Mouse (Mus musculus) MEL (cell line): Measurements from ENCODE around the gene Gm10188. TPM values are rescaled to one million over a fixed set of nuclear protein-coding genes. Genes with fewer than 3 reads are reported as not detected.

Experiments used
- DNase-seq: peaks from one replicate; pipeline ENCODE4 v3.0.0; 2011; ENCODE audit warnings: low read depth, low spot score
- H3K27ac ChIP-seq: 2 replicates; pipeline ENCODE4 v1.5.1; 2012; ENCODE audit warnings: low read depth, mild to moderate bottlenecking, control low read depth, low read length, moderate library complexity; ENCODE audit not compliant: control insufficient read depth
- H3K27me3 ChIP-seq, 2 experiments: fragments of 150-350 bp in 1 of 2; sonication (generic) in 1 of 2; 2 replicates each; pipeline ENCODE4 v1.6.1; 2012; ENCODE audit warnings: low read length in 2 of 2, mild to moderate bottlenecking in 2 of 2, improper control_type of control experiment in 1 of 2, moderate library complexity in 1 of 2; ENCODE audit not compliant: insufficient read depth in 2 of 2, control insufficient read depth in 1 of 2
- H3K36me3 ChIP-seq, 2 experiments: 2 replicates each; pipeline ENCODE4 v1.6.1; 2012 to 2014; ENCODE audit warnings: low read length in 2 of 2, improper control_type of control experiment in 1 of 2, inconsistent platforms in 1 of 2, mild to moderate bottlenecking in 1 of 2; ENCODE audit not compliant: insufficient read depth in 2 of 2, control insufficient read depth in 1 of 2
- H3K4me1 ChIP-seq, 2 experiments: fragments of 150-350 bp in 1 of 2; sonication (generic) in 1 of 2; 2 replicates each; pipeline ENCODE4 v1.6.1; 2012; ENCODE audit warnings: low read length in 2 of 2, improper control_type of control experiment in 1 of 2, mild to moderate bottlenecking in 1 of 2; ENCODE audit not compliant: insufficient read depth in 2 of 2, control insufficient read depth in 1 of 2
- H3K4me3 ChIP-seq, 2 experiments: fragments of 150-350 bp in 1 of 2; sonication (generic) in 1 of 2; 2 replicates each; pipeline ENCODE4 v1.5.1; 2012; ENCODE audit warnings: low read depth in 2 of 2, low read length in 2 of 2, mild to moderate bottlenecking in 2 of 2, moderate library complexity in 2 of 2, control low read depth in 1 of 2, improper control_type of control experiment in 1 of 2; ENCODE audit not compliant: control insufficient read depth in 1 of 2, insufficient read depth in 1 of 2
- H3K79me2 ChIP-seq: 2 replicates; pipeline ENCODE4 v1.6.1; 2012; ENCODE audit warnings: mild to moderate bottlenecking, low read length, moderate library complexity; ENCODE audit not compliant: control insufficient read depth, poor library complexity, insufficient read depth
- H3K9ac ChIP-seq: 2 replicates; pipeline ENCODE4 v1.6.1; 2012; ENCODE audit warnings: low read depth, mild to moderate bottlenecking, control low read depth, low read length, moderate library complexity; ENCODE audit not compliant: control insufficient read depth, poor library complexity, severe bottlenecking
- H3K9me3 ChIP-seq: fragments of 150-350 bp; sonication (generic); replicated peaks from 2 replicates; pipeline ENCODE4 v1.6.1; 2012; ENCODE audit warnings: mild to moderate bottlenecking, low read length, improper control_type of control experiment, moderate library complexity; ENCODE audit not compliant: insufficient read depth
- CHD1 ChIP-seq: IDR thresholded peaks from 2 replicates; pipeline ENCODE4 v1.6.1; 2012; ENCODE audit warnings: low read depth, mild to moderate bottlenecking, inconsistent platforms, low read length, improper control_type of control experiment
- CHD2 ChIP-seq: IDR thresholded peaks from 2 replicates; pipeline ENCODE4 v1.6.1; 2011; ENCODE audit warnings: low read length, improper control_type of control experiment
- CTCF ChIP-seq, 3 experiments: IDR thresholded peaks in 2 of 3; conservative IDR thresholded peaks in 1 of 3; 2 replicates each; pipeline ENCODE4 v1.5.1; 2011 to 2012; ENCODE audit warnings: low read length in 3 of 3, low read depth in 2 of 3, mild to moderate bottlenecking in 2 of 3, improper control_type of control experiment in 1 of 3, inconsistent platforms in 1 of 3, mixed read lengths in 1 of 3, moderate library complexity in 1 of 3; ENCODE audit not compliant: control insufficient read depth in 1 of 3, insufficient read depth in 1 of 3, poor library complexity in 1 of 3, severe bottlenecking in 1 of 3
- ELF1 ChIP-seq: IDR thresholded peaks from 2 replicates; pipeline ENCODE4 v1.6.1; 2014; ENCODE audit warnings: low read depth, mild to moderate bottlenecking, inconsistent platforms, low read length, improper control_type of control experiment, moderate library complexity
- ETS1 ChIP-seq: IDR thresholded peaks from 2 replicates; pipeline ENCODE4 v1.6.1; 2012; ENCODE audit warnings: low read depth, mild to moderate bottlenecking, inconsistent platforms, low read length, improper control_type of control experiment, moderate library complexity
- GABPA ChIP-seq: IDR thresholded peaks from 2 replicates; pipeline ENCODE4 v1.6.1; 2012; ENCODE audit warnings: low read depth, mild to moderate bottlenecking, inconsistent platforms, low read length, improper control_type of control experiment, moderate library complexity
- HCFC1 ChIP-seq: IDR thresholded peaks from 2 replicates; pipeline ENCODE4 v1.6.1; 2012; ENCODE audit warnings: low read depth, mild to moderate bottlenecking, inconsistent platforms, low read length, improper control_type of control experiment, moderate library complexity
- JUND ChIP-seq: IDR thresholded peaks from 2 replicates; pipeline ENCODE4 v1.6.1; 2011; ENCODE audit warnings: low read depth, mild to moderate bottlenecking, improper control_type of control experiment, low read length
- KAT2A ChIP-seq: conservative IDR thresholded peaks from 2 replicates; pipeline ENCODE4 v1.6.1; 2012; ENCODE audit warnings: low read depth, low read length, improper control_type of control experiment, inconsistent platforms
- MAX ChIP-seq: IDR thresholded peaks from 2 replicates; pipeline ENCODE4 v1.6.1; 2011; ENCODE audit warnings: low read length, improper control_type of control experiment
- MAZ ChIP-seq: IDR thresholded peaks from 2 replicates; pipeline ENCODE4 v1.6.1; 2012; ENCODE audit warnings: low read depth, mild to moderate bottlenecking, inconsistent platforms, low read length, improper control_type of control experiment
- MXI1 ChIP-seq: IDR thresholded peaks from 2 replicates; pipeline ENCODE4 v1.6.1; 2011; ENCODE audit warnings: mild to moderate bottlenecking, low read depth, low read length, improper control_type of control experiment
- MYB ChIP-seq: IDR thresholded peaks from 2 replicates; pipeline ENCODE4 v1.6.1; 2011; ENCODE audit warnings: mild to moderate bottlenecking, low read depth, low read length, improper control_type of control experiment
- MYC ChIP-seq: IDR thresholded peaks from 2 replicates; pipeline ENCODE4 v1.6.1; 2011; ENCODE audit warnings: low read depth, mild to moderate bottlenecking, low read length, improper control_type of control experiment, moderate library complexity
- NELFE ChIP-seq: IDR thresholded peaks from 2 replicates; pipeline ENCODE4 v1.6.1; 2011; ENCODE audit warnings: low read depth, low read length, improper control_type of control experiment
- POLR2A ChIP-seq, 2 experiments: IDR thresholded peaks; 2 replicates each; pipeline ENCODE4 v1.6.1; 2011 to 2012; ENCODE audit warnings: low read length in 2 of 2, mild to moderate bottlenecking in 2 of 2, control low read depth in 1 of 2, improper control_type of control experiment in 1 of 2, low read depth in 1 of 2, moderate library complexity in 1 of 2; ENCODE audit not compliant: control insufficient read depth in 1 of 2, insufficient read depth in 1 of 2, poor library complexity in 1 of 2
- POLR2AphosphoS5 ChIP-seq: IDR thresholded peaks from 2 replicates; pipeline ENCODE4 v1.6.1; 2012; ENCODE audit warnings: low read depth, borderline replicate concordance, mild to moderate bottlenecking, inconsistent platforms, low read length, moderate library complexity, mixed read lengths
- SIN3A ChIP-seq: IDR thresholded peaks from 2 replicates; pipeline ENCODE4 v1.6.1; 2012; ENCODE audit warnings: low read length, improper control_type of control experiment, inconsistent platforms
- SMC3 ChIP-seq: IDR thresholded peaks from 2 replicates; pipeline ENCODE4 v1.6.1; 2011; ENCODE audit warnings: low read depth, low read length, improper control_type of control experiment
- TCF12 ChIP-seq: IDR thresholded peaks from 2 replicates; pipeline ENCODE4 v1.6.1; 2014; ENCODE audit warnings: low read depth, mild to moderate bottlenecking, inconsistent platforms, low read length, improper control_type of control experiment, moderate library complexity
- UBTF ChIP-seq: IDR thresholded peaks from 2 replicates; pipeline ENCODE4 v1.6.1; 2012; ENCODE audit warnings: low read depth, mild to moderate bottlenecking, inconsistent platforms, low read length, improper control_type of control experiment, moderate library complexity, borderline replicate concordance; ENCODE audit not compliant: insufficient read depth
- USF1 ChIP-seq: IDR thresholded peaks from 2 replicates; pipeline ENCODE4 v1.6.1; 2014; ENCODE audit warnings: low read depth, mild to moderate bottlenecking, inconsistent platforms, low read length, improper control_type of control experiment, moderate library complexity
- USF2 ChIP-seq, 2 experiments: IDR thresholded peaks; 2 replicates each; pipeline ENCODE4 v1.6.1; 2011 to 2012; ENCODE audit warnings: improper control_type of control experiment in 2 of 2, low read length in 2 of 2, borderline replicate concordance in 1 of 2, inconsistent platforms in 1 of 2, low read depth in 1 of 2, mild to moderate bottlenecking in 1 of 2; ENCODE audit not compliant: insufficient read depth in 1 of 2
- ZC3H11A ChIP-seq: IDR thresholded peaks from 2 replicates; pipeline ENCODE4 v1.6.1; 2012; ENCODE audit warnings: low read depth, mild to moderate bottlenecking, inconsistent platforms, low read length, improper control_type of control experiment
- ZMIZ1 ChIP-seq: IDR thresholded peaks from 2 replicates; pipeline ENCODE4 v1.6.1; 2012; ENCODE audit warnings: low read depth, mild to moderate bottlenecking, inconsistent platforms, low read length, improper control_type of control experiment, moderate library complexity
- ZNF384 ChIP-seq: IDR thresholded peaks from 2 replicates; pipeline ENCODE4 v1.6.1; 2012; ENCODE audit warnings: low read depth, mild to moderate bottlenecking, inconsistent platforms, low read length, improper control_type of control experiment
- polyA plus RNA-seq, 2 experiments: library from polyadenylated mRNA; stranded (reverse) in 1 of 2; unstranded in 1 of 2; fragments of >175 nt in 1 of 2; fragments of >200 nt in 1 of 2; gene quantifications; 2 replicates each; pipeline versions ENCODE4 v1.2.1 to v1.2.4; 2012; ENCODE audit warnings: low replicate concordance in 2 of 2, low read depth in 1 of 2; ENCODE audit not compliant: insufficient read length in 2 of 2, insufficient read depth in 1 of 2, missing spikeins in 1 of 2
- total RNA-seq: library from RNA; depleted of rRNA; stranded (reverse); fragments of 300-350 nt; gene quantifications from 2 replicates; pipeline ENCODE4 v1.2.3, GENCODE M21; 2012

Gene Gm10188
- total and polyA plus RNA-seq, 3 experiments = not detected

GRCm38 (mm10) chr1:132216276-132216675, 13.3 kb downstream of the Gm10188 start:
- no peaks in the 10 kb centered on the region for H3K79me2 ChIP-seq
- no peak overlapping the region for H3K9ac ChIP-seq
- H3K4me3 ChIP-seq = no peak overlapping the region
- TF ChIP-seq MYC = no peak
- no peak for TF ChIP-seq POLR2A (IDR thresholded peaks at IDR 0.05; ENCODE audit: control insufficient read depth in 1 of 2, insufficient read depth in 1 of 2, low read depth in 1 of 2, low read length in 2 of 2, poor library complexity in 1 of 2)
- no peak for TF ChIP-seq HCFC1
- no peak for TF ChIP-seq ETS1
- TF ChIP-seq MXI1 = no peak
- no peak for TF ChIP-seq ELF1
- TF ChIP-seq NELFE = no peak
- no peak for TF ChIP-seq ZMIZ1
- TF ChIP-seq TCF12 = no peak
- TF ChIP-seq USF1 = no peak
- TF ChIP-seq CTCF (IDR thresholded peaks at IDR 0.05 in 2 of 3, conservative IDR thresholded peaks at IDR 0.05 in 1 of 3; ENCODE audit: control insufficient read depth in 1 of 3, insufficient read depth in 1 of 3, low read depth in 2 of 3, low read length in 3 of 3, poor library complexity in 1 of 3, severe bottlenecking in 1 of 3) = no peak
- TF ChIP-seq JUND = no peak
- no peak for TF ChIP-seq ZC3H11A
- TF ChIP-seq, all 39 proteins: peak for 0
- Histone ChIP-seq H3K36me3 (no peaks in the 10 kb centered on the region), H3K9me3 (no peaks in the 10 kb centered on the region), H3K27me3 (peaks cover 6 to 7% of the 10 kb centered on the region in 2 experiments), H3K4me1 (no peaks in the 10 kb centered on the region), H3K27ac (no peak overlapping the region)
- DNase-seq = no peak

GRCm38 (mm10) chr1:132213076-132213475, 16.5 kb downstream of the Gm10188 start:
- no peaks in the 10 kb centered on the region for H3K4me1 ChIP-seq
- no peaks in the 10 kb centered on the region for H3K9me3 ChIP-seq
- no peak overlapping the region for H3K9ac ChIP-seq
- no peak for TF ChIP-seq TCF12
- no peak for TF ChIP-seq SMC3
- no peak for TF ChIP-seq ELF1
- no peak for TF ChIP-seq CHD2
- no peak for TF ChIP-seq MYB
- TF ChIP-seq ZC3H11A = no peak
- TF ChIP-seq USF2 (IDR thresholded peaks at IDR 0.05; ENCODE audit: borderline replicate concordance in 1 of 2, insufficient read depth in 1 of 2, low read depth in 1 of 2, low read length in 2 of 2) = no peak
- TF ChIP-seq CTCF (IDR thresholded peaks at IDR 0.05 in 2 of 3, conservative IDR thresholded peaks at IDR 0.05 in 1 of 3; ENCODE audit: control insufficient read depth in 1 of 3, insufficient read depth in 1 of 3, low read depth in 2 of 3, low read length in 3 of 3, poor library complexity in 1 of 3, severe bottlenecking in 1 of 3) = no peak
- TF ChIP-seq MXI1 = no peak
- no peak for TF ChIP-seq MAX
- no peak for TF ChIP-seq GABPA
- no peak for TF ChIP-seq USF1
- TF ChIP-seq MAZ = no peak
- TF ChIP-seq ZMIZ1 = no peak
- no peak for TF ChIP-seq ZNF384
- no peak for TF ChIP-seq CHD1
- TF ChIP-seq KAT2A = no peak
- no peak for TF ChIP-seq SIN3A
- no peak for TF ChIP-seq POLR2AphosphoS5
- no peak for TF ChIP-seq UBTF
- no peaks in the 10 kb centered on the region for H3K36me3 ChIP-seq
- no peak for DNase-seq
- no peaks in the 10 kb centered on the region for H3K79me2 ChIP-seq
- H3K4me3 ChIP-seq = no peak overlapping the region
- H3K27me3 ChIP-seq = peaks cover 5 to 12% of the 10 kb centered on the region in 2 experiments
- no peak overlapping the region for H3K27ac ChIP-seq
